Mouse (Mus musculus) heart, adult 2 months (tissue): ENCODE measurements around the gene Nipsnap1.

ENCODE experiments used
- CTCF ChIP-seq: fragments of 200-600 bp; IDR thresholded peaks from 2 replicates; pipeline ENCODE4 v1.8.1; 2022; ENCODE audit warnings: antibody characterized with exemption, mild to moderate bottlenecking, moderate library complexity
- EP300 ChIP-seq: fragments of 200-500 bp; IDR thresholded peaks from 2 replicates; pipeline ENCODE4 v1.6.1; 2011; ENCODE audit warnings: low read depth, low read length, control low read depth; ENCODE audit not compliant: insufficient read depth
- POLR2A ChIP-seq: fragments of 200-500 bp; IDR thresholded peaks from 2 replicates; pipeline ENCODE4 v1.6.1; 2011; ENCODE audit warnings: mild to moderate bottlenecking, low read depth, low read length, control low read depth; ENCODE audit not compliant: insufficient read depth

DNA sequence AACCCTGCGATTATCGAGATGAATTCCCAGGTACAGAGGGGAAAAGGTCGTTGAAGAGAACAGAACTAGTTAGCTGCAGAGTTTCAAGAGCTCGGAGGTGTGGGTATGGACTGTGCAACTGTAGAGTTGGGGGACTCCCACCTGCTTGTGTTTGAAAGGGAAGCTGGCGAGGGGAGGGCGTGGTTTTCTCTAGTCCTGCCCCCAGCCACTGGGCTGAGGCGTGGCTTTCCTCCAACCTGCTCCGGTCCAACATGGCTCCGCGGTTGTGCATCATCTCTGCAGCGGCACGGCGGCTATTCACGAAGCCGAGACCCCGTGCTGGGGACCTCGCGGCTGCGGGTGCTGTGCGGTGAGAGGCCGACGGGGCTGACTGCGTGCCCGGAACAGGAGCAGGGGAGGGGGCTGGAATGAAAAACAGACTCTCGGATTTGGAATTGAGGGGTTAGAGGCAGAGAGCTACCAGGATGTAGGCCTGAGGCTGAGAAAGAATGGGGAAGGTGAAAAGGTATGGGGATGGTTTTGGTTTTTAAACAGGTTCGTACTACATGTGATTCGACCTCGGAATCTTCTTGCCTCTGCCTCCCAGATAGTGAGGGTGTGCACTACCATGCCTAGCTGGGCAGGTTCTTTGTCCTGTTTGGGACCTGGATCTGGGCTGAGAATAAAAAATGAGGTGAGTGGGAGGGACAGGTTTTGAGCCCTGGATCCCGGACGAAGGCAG is at the start of gene Nipsnap1:
- TF ChIP-seq CTCF (no peak), POLR2A (no peak), EP300 (no peak)
